Mouse (Mus musculus): Measurements from ENCODE around the gene Gm340.

Gm340 gene

GRCm38 (mm10) chr19:41613325-41614087 is 31.3 kb downstream of the Gm340 start:
- DNase-seq (ENCODE audit: low spot score), result peak; percentile 77

DNA sequence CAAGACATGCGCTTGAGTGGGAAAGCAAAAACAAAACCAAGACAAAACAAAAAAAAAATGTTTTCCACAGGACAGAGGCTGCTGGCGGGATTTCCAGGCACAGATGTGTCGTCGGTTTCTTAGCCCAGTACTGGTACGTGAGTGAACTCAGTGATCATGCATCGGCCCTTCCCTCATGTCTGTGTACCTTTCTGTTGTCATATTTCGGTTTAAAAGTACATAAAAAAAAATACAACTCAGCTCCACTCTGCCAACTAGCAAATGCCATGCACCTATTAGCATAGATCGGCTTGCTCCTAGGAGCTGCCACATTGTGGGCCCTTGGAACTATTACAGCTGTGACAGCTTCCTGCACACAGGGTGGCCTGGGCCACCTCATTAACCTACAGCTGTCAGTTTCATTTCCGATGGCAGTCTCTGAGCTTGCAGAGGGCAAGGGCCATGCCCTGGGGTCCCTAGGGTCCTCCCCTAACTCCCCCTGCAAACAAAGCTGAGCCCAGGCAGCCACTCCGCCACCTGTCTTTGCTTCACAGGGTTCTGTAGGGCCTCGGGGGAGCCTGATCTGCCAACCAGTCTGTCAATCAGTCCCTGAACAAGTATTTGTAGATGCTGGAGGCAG is 33.5 kb downstream of the Gm340 start:
- DNase-seq (ENCODE audit: low spot score), result peak; percentile 81

- no peak for DNase-seq (ENCODE audit: low spot score)
These were observed 34.1 kb downstream of the Gm340 start for GRCm38 (mm10) chr19:41616274-41616673.

GRCm38 (mm10) chr19:41617102-41617501 is 34.9 kb downstream of the Gm340 start:
- DNase-seq (ENCODE audit: low spot score), result no peak

GRCm38 (mm10) chr19:41618153-41618657 is 36.0 kb downstream of the Gm340 start:
- peak; percentile 35 for DNase-seq (ENCODE audit: low spot score)

DNA sequence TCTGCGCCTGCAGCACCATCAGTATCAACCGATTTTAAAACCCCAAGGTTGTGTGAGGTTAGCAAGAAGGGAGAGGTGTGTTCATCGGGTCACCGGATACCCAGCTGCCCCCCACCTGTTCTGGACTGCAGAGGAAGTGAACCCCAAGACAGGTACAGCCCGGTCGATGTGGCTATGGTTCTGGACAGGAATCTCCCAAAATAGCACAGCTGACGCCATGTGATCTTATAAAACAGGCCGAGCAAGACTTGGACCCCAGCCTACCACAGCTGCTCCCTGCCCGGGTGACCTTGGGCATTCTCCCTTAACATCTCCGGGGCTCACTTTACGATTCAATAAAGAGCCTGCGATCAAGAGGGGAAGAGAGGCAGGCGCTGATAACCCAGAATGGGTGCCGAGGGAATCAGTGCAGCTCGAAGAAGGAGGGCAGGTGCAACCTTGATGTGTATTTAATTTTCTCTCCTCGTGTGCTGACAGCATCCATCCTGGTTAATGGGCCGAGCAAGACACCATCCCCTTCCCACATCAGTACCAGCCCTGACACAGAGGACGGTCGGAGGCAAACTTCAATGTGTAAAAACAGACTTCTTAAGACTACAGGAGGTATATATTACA is 36.7 kb downstream of the Gm340 start:
- no peak for DNase-seq (ENCODE audit: low spot score)

DNA sequence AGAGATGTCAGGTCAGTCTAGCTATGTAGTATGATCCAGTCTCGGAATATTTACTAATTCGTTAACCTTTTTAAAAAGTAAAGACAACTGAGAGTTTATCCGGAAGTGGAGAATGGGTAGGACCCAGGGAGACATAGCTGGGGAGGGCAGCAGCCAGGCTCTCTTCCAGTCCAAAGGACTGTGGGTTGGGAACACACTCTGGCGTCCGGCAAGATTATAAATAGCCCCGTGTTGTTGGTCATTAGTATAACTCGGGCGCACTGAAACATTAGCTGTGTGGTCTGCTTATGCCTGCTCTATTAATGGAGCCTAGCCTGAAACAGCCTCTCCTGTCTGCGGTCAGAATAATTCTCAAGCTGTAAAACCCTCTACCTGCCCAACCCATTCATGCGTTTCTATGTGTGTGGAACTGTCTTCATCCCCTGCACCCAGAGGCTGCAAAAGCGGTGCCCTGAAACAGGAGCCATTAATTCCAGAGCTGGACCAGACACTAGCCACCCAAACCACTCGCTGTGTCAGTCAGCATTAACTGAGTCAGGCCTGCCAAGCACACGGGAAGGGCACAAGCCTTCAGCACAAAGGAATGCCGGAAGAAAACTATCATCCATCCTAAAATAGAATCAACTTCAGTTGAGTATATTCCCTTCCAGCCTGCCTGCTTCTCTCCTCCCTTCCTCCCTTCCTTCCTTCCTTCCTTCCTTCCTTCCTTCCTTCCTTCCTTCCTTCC is 38.4 kb downstream of the Gm340 start:
- DNase-seq (ENCODE audit: low spot score), result no peak

- no peak for DNase-seq (ENCODE audit: low spot score)
These were observed 46.8 kb downstream of the Gm340 start for GRCm38 (mm10) chr19:41628970-41629369.

- peak; percentile 86 for DNase-seq (ENCODE audit: low spot score)
These were observed 47.4 kb downstream of the Gm340 start for GRCm38 (mm10) chr19:41629532-41629931.

DNA sequence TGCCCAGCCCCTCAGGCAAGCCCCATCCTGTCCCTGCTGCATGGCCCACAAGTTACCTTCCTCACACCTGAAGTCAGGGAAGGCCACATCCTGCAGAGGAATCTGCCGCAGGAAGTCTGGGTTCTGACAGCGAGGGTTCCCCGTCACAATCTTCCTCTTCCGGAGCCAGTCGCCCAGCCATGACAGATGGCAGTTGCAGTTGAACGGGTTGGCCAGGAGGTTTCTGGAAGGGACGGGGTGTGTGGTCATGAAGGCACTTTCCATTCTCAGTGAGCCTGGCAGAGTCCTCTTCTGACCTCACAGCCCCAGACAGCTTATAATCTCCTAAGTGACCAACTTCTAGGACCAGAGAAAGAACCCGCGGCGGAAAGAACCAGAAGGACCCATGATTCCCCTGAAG is 51.9 kb downstream of the Gm340 start:
- no peak for DNase-seq (ENCODE audit: low spot score)

GRCm38 (mm10) chr19:41634999-41635398 is 52.8 kb downstream of the Gm340 start:
- DNase-seq (ENCODE audit: low spot score), result no peak
